Mouse (Mus musculus) stomach, embryonic 16.5 days (tissue): ENCODE results near the gene Map3k12. TPM values are rescaled to one million over a fixed set of nuclear protein-coding genes. Genes with fewer than 3 reads are reported as not detected.

Experiments
- ATAC-seq: fragments of 200-750 bp; cut with Nextera tagmentation; 2 replicates; pipeline ENCODE4 v1.8.0; 2017; ENCODE audit warnings: moderate number of reproducible peaks, moderate TSS enrichment; ENCODE audit not compliant: insufficient read depth, low FRiP score
- H3K27ac ChIP-seq: fragments of 300-500 bp; sonication (generic); 2 replicates; pipeline ENCODE4 v1.5.1; 2014; ENCODE audit warnings: low read length
- H3K27me3 ChIP-seq: fragments of 300-500 bp; sonication (generic); 2 replicates; pipeline ENCODE4 v1.6.1; 2014; ENCODE audit warnings: low read length, control low read depth, mixed read lengths; ENCODE audit not compliant: control insufficient read depth, insufficient read depth
- H3K36me3 ChIP-seq: fragments of 300-500 bp; sonication (generic); 2 replicates; pipeline ENCODE4 v1.6.1; 2014; ENCODE audit warnings: low read length; ENCODE audit not compliant: control insufficient read depth, insufficient read depth
- H3K4me1 ChIP-seq: fragments of 300-500 bp; sonication (generic); 2 replicates; pipeline ENCODE4 v1.6.1; 2014; ENCODE audit warnings: low read length, control low read depth, mixed read lengths; ENCODE audit not compliant: control insufficient read depth, insufficient read depth
- H3K4me2 ChIP-seq: fragments of 300-500 bp; sonication (generic); 2 replicates; pipeline ENCODE4 v1.6.1; 2014; ENCODE audit warnings: low read depth, low read length, mixed read lengths
- H3K4me3 ChIP-seq: fragments of 300-500 bp; sonication (generic); replicated peaks from 2 replicates; pipeline ENCODE4 v1.5.1; 2014; ENCODE audit warnings: mild to moderate bottlenecking, low read length
- H3K9ac ChIP-seq: fragments of 300-500 bp; sonication (generic); 2 replicates; pipeline ENCODE4 v1.6.1; 2014; ENCODE audit warnings: low read length
- H3K9me3 ChIP-seq: fragments of 300-500 bp; sonication (generic); replicated peaks from 2 replicates; pipeline ENCODE4 v1.6.1; 2016; ENCODE audit warnings: low read length, control low read depth; ENCODE audit not compliant: control insufficient read depth
- WGBS: fragments of 180-500 bp; shearing (Covaris S2); extraction: QIAGEN DNeasy Blood & Tissue Kit; methylation state at CpG from one replicate; pipeline ENCODE4 v1.1.7; 2014; 5-methylcytosine and 5-hydroxymethylcytosine counted together
- polyA plus RNA-seq: library from polyadenylated mRNA; unstranded; fragments of >200 nt; fragmentation: Nextera tagmentation; extraction: Ambion mirVana; gene quantifications from 2 replicates; pipeline ENCODE4 v1.2.1, GENCODE M21; 2015

Gene Map3k12
- polyA plus RNA-seq, 1 experiment from 2014 or later, result 15.1 TPM

- Histone ChIP-seq H3K36me3 (no peaks in the 10 kb centered on the region), H3K9ac (no peak overlapping the region), H3K4me1 (no peaks in the 10 kb centered on the region), H3K27ac (no peak overlapping the region), H3K4me3 (no peak overlapping the region), H3K27me3 (no peaks in the 10 kb centered on the region), H3K4me2 (no peak overlapping the region), H3K9me3 (no peaks in the 10 kb centered on the region)
- no peak for ATAC-seq
- WGBS, result 52% methylated on average over 8 of the region's 8 CpGs
Measured at GRCm38 (mm10) chr15:102449366-102449765, 67.5 kb downstream of the Map3k12 start.

Other genes with a start within 250 kb of the Map3k12 start
- 0.16 and 0.28 TPM in 2 replicates for gene Gm9918, start 246.5 kb downstream of the Map3k12 start, polyA plus RNA-seq
- 71.5 and 83.5 TPM in 2 replicates for gene Mfsd5, start 237.6 kb downstream of the Map3k12 start, polyA plus RNA-seq
- 17.9 and 21.9 TPM in 2 replicates for gene Espl1, start 220.8 kb downstream of the Map3k12 start, polyA plus RNA-seq
- gene Pfdn5, start 190.9 kb downstream of the Map3k12 start, polyA plus RNA-seq, result 305 and 321 TPM in 2 replicates
- gene Myg1, start 185.4 kb downstream of the Map3k12 start, polyA plus RNA-seq, result 80.7 and 81.8 TPM in 2 replicates
- gene Aaas, start 166.3 kb downstream of the Map3k12 start, polyA plus RNA-seq, result 55.4 and 57.0 TPM in 2 replicates
- gene Sp7, start 149.9 kb downstream of the Map3k12 start, polyA plus RNA-seq, result 1.3 TPM in 2 replicates
- gene Sp1, start 110.9 kb downstream of the Map3k12 start, polyA plus RNA-seq, result 9.5 and 10.3 TPM in 2 replicates
- gene Amhr2, start 71.7 kb downstream of the Map3k12 start, polyA plus RNA-seq, result 0.68 and 2.5 TPM in 2 replicates
- 131 and 157 TPM in 2 replicates for gene Prr13, start 58.0 kb downstream of the Map3k12 start, polyA plus RNA-seq
- gene Pcbp2, start 46.5 kb downstream of the Map3k12 start, polyA plus RNA-seq, result 166 TPM in 2 replicates
- gene Gm10337, start 13.3 kb downstream of the Map3k12 start, polyA plus RNA-seq, result not detected in 2 replicates
- 84.0 and 87.0 TPM in 2 replicates for gene Tarbp2, start 1.1 kb upstream of the Map3k12 start, polyA plus RNA-seq
- gene Npff, start 7.9 kb upstream of the Map3k12 start, polyA plus RNA-seq, result 2.0 and 3.6 TPM in 2 replicates
- not detected in 2 replicates for gene Gm28047, start 108.0 kb upstream of the Map3k12 start, polyA plus RNA-seq
- 40.6 and 40.8 TPM in 2 replicates for gene Atf7, start 108.4 kb upstream of the Map3k12 start, polyA plus RNA-seq
- 53.3 and 54.2 TPM in 2 replicates for gene Atp5g2, start 155.3 kb upstream of the Map3k12 start, polyA plus RNA-seq
- gene Calcoco1, start 205.1 kb upstream of the Map3k12 start, polyA plus RNA-seq, result 36.8 and 37.7 TPM in 2 replicates